Mouse (Mus musculus) liver, embryonic 14.5 days (tissue): ENCODE results near the gene Gm4177.
"Not testable (repeated sequence)": the region's sequence is repeated elsewhere in the genome, so short reads cannot be mapped to it uniquely, and the experiment has no call there.

Experiments
- CTCF ChIP-seq: IDR thresholded peaks from 2 replicates; pipeline ENCODE4 v1.5.1; 2016; ENCODE audit warnings: antibody characterized with exemption, low read depth, control low read depth
- EP300 ChIP-seq: IDR thresholded peaks from 2 replicates; pipeline ENCODE4 v1.6.1; 2016; ENCODE audit warnings: antibody characterized with exemption, low read depth

DNA sequence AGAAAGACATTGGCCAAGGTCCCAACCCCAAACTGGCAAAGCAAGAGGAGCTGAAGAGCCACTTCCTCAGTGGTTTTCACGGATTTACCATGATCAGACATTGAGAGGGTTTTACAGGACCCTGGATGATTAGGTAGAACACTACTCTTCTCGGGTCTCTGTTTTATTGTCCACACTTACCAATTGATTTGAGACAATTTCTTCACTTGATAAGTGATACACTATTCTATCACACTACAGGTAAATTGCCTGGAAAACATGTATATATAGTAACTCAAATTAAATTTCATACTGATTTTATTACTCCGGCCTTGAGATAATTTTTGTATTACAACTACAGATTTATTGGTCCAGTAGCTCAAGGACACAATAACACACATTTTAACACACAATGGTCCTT lies at the start of gene Gm4177:
- not testable (repeated sequence) for TF ChIP-seq CTCF, EP300
